Mouse (Mus musculus): Measurements from ENCODE around the gene Acbd6.

GRCm38 (mm10) chr1:155737809-155738383 lies 180.0 kb downstream of the Acbd6 start:
- TF ChIP-seq SIN3A (IDR thresholded peaks at IDR 0.05; ENCODE audit: low read length) (no peak), GATA1 (IDR thresholded peaks at IDR 0.05; ENCODE audit: low read depth, low read length) (no peak), POLR2A (IDR thresholded peaks at IDR 0.05; ENCODE audit: control insufficient read depth in 1 of 2, insufficient read depth in 1 of 2, low read depth in 1 of 2, low read length in 2 of 2, poor library complexity in 1 of 2) (no peak)
